Mouse (Mus musculus) layer of hippocampus, adult 11-12 months (tissue): ENCODE measurements around the gene Sipa1l1.
"Not testable (repeated sequence)": the region's sequence is repeated elsewhere in the genome, so short reads cannot be mapped to it uniquely, and the experiment has no call there.

Experiments
- DNase-seq: peaks from one replicate; pipeline ENCODE4 v3.0.0; 2022; ENCODE audit warnings: low spot score

Sipa1l1 gene

GRCm38 (mm10) chr12:82478256-82478655 is 309.1 kb downstream of the Sipa1l1 start:
- DNase-seq = no peak

- DNase-seq = no peak
Measured at GRCm38 (mm10) chr12:82479393-82479792, 310.3 kb downstream of the Sipa1l1 start.

- DNase-seq = not testable (repeated sequence)
Measured at GRCm38 (mm10) chr12:82480425-82480824, 311.3 kb downstream of the Sipa1l1 start.

DNA sequence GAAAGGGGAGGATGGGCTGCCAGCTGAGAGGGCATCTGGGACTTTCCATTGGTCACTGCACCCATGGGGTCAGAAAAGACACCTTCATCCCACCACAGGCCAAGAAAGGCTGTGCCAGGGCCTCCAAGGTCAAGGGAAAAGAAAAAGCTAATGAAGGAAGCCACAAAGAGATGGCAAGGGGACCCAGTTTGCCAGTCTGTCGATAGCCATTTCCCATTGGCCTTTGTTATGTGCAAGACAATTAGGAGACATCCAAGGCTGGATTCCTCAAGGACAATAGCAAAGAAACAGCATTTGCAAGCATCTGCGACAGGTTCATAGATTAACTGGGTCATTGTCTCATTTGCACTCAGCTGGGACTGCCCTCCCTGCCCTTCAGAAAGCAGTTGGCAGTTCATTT is 316.3 kb downstream of the Sipa1l1 start:
- no peak for DNase-seq

GRCm38 (mm10) chr12:82486829-82487560 is 317.9 kb downstream of the Sipa1l1 start:
- DNase-seq = no peak

GRCm38 (mm10) chr12:82489093-82489492 is 320.0 kb downstream of the Sipa1l1 start:
- no peak for DNase-seq

DNA sequence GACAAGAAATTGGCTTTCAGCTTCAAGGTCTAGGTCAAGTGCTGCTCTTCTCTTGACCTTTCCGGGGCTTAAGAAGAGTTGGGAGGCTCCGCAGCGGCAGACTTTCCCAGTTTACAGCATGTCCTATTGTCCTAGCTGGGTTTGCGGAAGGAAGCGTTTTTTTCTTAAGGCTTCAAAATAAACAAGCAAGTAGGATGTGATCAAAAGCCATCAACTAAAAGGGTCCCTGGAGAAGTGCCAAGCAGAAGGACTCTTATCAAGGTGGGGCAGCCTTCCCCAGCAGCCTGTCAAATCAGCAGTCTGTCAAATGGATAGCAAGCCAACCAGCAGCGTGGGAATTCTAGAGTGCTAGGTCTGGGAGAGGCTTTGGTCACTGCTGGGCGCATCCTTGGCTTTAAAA is 320.5 kb downstream of the Sipa1l1 start:
- no peak for DNase-seq

DNA sequence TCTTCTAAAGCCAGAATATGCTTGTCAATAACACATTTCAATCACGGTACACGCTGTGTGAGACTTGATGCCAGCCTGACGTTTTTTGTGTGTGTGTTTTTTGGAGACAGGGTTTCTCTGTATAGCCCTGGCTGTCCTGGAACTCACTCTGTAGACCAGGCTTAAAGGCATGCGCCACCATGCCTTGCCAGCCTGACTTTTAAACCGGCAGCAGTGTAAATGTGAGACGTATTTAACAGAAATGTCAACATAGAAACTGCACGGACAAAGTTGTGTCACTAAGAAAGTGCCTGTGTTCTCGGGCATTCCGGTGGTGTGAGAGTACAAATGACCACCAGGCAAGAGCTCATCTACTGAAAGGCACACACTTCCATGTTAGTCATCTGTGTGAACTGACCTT is 323.3 kb downstream of the Sipa1l1 start:
- DNase-seq = no peak

- not testable (repeated sequence) for DNase-seq
Measured at GRCm38 (mm10) chr12:82493260-82493659, 324.1 kb downstream of the Sipa1l1 start.

DNA sequence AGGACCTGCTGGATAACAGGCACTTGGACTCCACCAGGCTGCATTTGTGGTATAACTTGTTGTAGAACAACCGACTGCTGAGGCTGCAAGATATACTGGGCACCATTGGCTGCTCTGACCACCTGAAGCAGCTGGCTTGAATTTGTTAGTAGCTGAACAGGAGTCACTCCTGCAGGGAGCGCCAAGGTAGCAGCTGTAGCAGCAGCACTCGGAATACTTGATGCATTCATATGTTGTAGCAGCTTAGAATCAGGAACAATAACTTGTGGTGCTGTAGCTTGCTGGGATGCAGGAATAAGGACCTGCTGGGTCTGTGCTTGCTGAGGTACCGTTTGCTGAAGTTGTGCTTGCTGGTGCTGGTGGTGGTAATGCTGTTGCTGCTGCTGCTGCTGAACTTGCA is 326.8 kb downstream of the Sipa1l1 start:
- no peak for DNase-seq

- DNase-seq = peak; percentile 66
Measured at GRCm38 (mm10) chr12:82497866-82498631, 328.9 kb downstream of the Sipa1l1 start.

DNA sequence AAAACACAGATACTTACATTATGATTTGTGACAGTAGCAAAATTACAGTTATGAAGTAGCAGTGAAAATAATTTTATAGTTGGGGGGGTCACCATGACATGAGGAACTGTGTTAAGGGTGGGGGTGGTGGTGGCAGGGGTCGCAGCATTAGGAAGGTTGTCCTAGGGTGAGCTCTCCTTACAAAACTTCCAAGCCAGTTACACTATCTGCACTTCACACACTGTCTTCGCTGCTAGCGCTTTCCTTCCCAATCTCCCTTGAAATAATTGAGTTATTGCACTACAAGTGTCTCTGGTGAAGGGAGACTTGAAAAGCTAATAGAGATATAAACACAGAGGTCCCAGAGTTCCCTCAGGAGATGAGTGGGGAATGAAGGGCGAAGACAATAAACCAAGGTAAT is 329.6 kb downstream of the Sipa1l1 start:
- DNase-seq = no peak

GRCm38 (mm10) chr12:82499731-82500130 is 330.6 kb downstream of the Sipa1l1 start:
- DNase-seq = no peak
